Mouse (Mus musculus) 3T3-L1 (cell line): ENCODE measurements around the gene Hist1h4f.
"Not testable (repeated sequence)": the region's sequence is repeated elsewhere in the genome, so short reads cannot be mapped to it uniquely, and the experiment has no call there.

Experiments used
- DNase-seq: peaks from one replicate; pipeline ENCODE4 v3.0.0-alpha.2; 2015; ENCODE audit warnings: low read depth, low spot score

Gene Hist1h4f

GRCm38 (mm10) chr13:23576351-23576881 is 25.0 kb upstream of the Hist1h4f start:
- peak; percentile 67 for DNase-seq

- DNase-seq: not testable (repeated sequence)
Observed at GRCm38 (mm10) chr13:23575864-23576313, 24.4 kb upstream of the Hist1h4f start.

DNA sequence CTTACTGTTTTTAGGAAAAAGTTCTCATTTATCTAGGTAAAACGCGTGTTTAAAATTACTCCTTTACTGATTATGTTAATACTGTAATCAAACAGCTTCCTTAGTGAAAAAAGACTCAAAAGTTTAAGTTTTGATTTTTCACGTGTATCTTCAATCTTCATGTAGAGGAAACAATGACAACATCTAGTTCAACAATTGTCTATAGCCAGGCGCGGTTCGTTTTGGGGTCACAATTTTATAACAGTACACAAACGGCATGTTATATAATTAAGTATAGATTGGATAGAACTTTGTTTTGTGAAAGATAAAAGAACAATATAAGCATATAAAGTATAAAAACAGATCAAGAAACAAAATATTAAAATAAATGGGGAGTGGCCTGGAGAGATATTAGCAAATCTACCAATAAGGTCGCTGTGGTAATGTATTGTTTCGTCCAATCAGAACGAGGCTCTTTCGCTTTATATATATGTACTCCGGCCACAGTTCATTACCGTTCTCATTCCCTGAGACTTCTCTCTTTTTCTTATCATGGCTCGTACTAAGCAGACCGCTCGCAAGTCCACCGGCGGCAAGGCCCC is 23.9 kb upstream of the Hist1h4f start, which contains the start of gene Hist1h3d:
Gene Hist1h3d, plus strand, starts transcription at position 493 of the 581 bp plus-strand sequence.
- peak; percentile 90 for DNase-seq

- DNase-seq: peak; percentile 20
Observed at GRCm38 (mm10) chr13:23574546-23575170, 23.2 kb upstream of the Hist1h4f start.

GRCm38 (mm10) chr13:23573898-23574524 is 22.6 kb upstream of the Hist1h4f start, which contains the start of the genes Hist1h2bf and Hist1h2ad:
Hist1h2bf (minus strand) TSS chr13:23574196.
Hist1h2ad (plus strand) TSS chr13:23574381.
- DNase-seq: peak; percentile 97

- peak; percentile 26 for DNase-seq
Observed at GRCm38 (mm10) chr13:23573034-23573897, 21.8 kb upstream of the Hist1h4f start.

GRCm38 (mm10) chr13:23572218-23573033 is 21.0 kb upstream of the Hist1h4f start:
- peak; percentile 57 for DNase-seq

- peak; percentile 57 for DNase-seq
Observed at GRCm38 (mm10) chr13:23571504-23572217, 20.2 kb upstream of the Hist1h4f start.

DNA sequence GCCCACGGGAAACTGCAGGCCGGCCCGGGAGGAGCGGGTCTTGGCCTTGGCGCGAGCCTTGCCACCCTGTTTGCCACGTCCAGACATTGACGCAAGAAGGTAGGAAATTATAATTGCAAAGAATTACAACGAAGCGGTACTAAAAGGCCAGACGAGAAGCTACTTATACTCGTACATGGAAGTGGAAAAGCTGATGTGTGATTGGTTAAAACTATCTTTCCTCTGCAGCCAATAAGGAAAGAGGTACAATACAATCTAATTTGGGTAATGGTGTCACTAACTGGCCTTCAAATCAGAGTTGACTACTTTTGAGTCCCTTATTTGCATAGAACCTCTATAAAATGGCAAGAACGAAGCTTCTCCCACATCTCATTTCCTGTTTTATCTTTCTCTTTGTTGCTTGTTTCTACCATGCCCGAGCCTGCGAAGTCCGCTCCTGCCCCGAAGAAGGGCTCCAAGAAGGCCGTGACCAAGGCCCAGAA is 19.6 kb upstream of the Hist1h4f start, which contains the start of the genes Hist1h2ae and Hist1h2bg:
Gene Hist1h2ae, minus strand, starts transcription at position 199 of the 482 bp plus-strand sequence.
Gene Hist1h2bg, plus strand, starts transcription at position 375 of the 482 bp plus-strand sequence.
- DNase-seq: peak; percentile 96

DNA sequence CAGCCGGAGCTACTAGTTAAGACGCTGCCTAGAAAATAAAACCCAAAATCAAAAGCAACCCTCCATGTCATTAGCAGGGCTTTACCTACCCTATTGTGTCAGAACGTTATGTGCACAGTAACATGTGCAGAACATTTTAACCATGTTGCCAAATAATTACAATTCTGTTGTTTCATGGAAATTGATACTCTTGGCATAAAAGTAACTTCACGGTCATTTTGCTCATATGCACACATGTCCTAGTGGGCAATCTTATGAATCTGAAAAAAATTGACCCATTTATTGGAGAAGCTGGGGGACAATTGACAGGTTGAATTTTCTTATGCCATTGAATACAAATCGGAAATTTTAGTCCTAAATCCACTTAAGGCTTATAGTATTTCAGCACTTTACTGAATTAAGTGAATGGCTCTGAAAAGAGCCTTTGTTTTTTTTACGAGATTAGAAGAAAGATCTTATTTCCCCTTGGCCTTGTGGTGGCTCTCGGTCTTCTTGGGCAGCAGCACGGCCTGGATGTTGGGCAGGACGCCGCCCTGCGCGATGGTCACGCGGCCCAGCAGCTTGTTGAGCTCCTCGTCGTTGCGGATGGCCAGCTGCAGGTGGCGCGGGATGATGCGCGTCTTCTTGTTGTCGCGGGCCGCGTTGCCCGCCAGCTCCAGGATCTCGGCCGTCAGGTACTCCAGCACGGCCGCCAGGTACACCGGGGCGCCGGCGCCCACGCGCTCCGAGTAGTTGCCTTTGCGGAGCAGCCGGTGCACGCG is 19.0 kb upstream of the Hist1h4f start:
- peak; percentile 61 for DNase-seq

DNA sequence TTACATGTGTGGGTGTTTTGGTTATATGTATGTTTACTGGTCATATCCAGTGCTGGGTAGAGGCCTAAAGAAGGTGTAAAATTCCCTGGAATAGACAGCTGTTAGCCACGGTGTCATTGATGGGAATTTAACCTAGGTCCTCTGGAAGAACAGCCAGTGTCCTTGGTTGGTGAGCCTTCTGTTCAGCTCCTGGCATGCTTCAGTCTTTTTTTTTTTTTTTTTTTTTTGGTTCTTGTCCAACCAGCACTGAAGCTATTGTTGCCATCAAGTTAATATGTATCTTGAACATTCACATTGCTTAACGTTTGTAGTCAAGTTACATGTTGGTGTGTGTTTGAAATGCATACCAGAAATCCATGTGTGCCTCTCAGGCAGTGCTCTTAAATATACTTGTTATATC is 13.0 kb upstream of the Hist1h4f start:
- DNase-seq: peak; percentile 63

GRCm38 (mm10) chr13:23562699-23563462 is 11.4 kb upstream of the Hist1h4f start:
- peak; percentile 90 for DNase-seq

DNA sequence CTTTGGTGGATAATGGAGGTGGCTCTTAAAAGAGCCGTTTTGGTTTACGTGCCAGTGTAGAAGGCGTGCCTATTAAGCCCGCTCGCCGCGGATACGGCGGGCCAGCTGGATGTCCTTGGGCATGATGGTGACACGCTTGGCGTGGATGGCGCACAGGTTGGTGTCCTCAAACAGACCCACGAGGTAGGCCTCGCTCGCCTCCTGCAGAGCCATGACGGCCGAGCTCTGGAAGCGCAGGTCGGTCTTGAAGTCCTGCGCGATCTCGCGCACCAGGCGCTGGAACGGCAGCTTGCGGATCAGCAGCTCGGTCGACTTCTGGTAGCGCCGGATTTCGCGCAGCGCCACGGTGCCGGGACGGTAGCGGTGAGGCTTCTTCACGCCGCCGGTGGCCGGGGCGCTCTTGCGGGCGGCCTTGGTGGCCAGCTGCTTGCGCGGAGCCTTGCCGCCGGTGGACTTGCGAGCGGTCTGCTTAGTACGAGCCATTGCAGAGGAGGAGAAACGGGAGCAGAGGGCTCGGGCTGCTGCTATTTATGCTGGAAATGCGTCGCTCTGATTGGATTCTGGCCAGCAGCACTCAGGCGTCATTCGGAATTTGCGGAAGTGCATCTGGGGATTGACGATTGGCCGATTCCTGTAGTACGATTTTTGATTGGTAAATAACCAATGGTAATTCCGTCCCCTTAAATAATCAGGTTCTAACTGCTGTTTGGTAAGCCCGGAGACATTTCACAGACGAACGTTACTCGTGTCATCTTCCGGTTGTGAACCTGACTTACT is 10.6 kb upstream of the Hist1h4f start, which contains the start of gene Hist1h3e:
Gene Hist1h3e, minus strand, starts transcription at position 487 of the 777 bp plus-strand sequence.
- DNase-seq: peak; percentile 96

- DNase-seq: not testable (repeated sequence)
Observed at GRCm38 (mm10) chr13:23561531-23561882, 10.1 kb upstream of the Hist1h4f start.

DNA sequence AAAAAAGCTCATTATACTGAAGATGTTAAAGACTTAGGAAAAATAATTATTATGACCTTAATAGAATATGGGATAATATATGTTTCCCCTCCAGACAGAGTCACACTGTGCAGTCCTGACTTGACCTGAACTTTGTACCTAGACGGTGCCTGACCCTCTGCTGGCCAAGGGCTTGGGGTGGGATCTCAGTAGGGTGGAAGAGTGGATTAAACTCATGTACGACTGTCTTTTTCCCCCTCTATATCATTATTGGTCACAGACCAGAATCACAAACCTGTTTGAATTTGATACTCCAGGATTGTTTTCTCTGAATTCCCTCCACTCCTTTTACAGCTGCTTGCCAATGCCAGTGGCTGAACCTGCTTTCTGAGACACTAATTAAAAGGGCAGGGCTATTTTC is 9.3 kb upstream of the Hist1h4f start:
- not testable (repeated sequence) for DNase-seq

DNA sequence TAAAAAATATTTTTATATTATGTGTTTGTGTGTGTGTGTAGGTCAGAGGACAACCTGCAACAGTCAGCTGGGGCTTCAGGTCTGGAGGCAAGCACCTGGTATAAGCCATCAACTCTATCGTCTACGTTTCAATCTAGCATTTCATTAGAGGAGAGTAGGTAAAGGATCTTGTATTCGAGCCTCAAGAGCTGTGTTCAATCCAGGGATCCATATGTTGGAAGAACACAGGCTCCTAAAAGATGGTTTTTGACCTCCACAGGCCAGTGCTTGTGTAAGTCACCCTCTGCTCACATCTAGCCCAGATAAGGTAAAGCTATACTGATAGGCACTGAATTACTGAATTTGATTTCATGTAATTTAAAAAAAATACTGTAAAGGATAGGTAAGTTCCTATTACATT is 5.5 kb upstream of the Hist1h4f start:
- no peak for DNase-seq

DNA sequence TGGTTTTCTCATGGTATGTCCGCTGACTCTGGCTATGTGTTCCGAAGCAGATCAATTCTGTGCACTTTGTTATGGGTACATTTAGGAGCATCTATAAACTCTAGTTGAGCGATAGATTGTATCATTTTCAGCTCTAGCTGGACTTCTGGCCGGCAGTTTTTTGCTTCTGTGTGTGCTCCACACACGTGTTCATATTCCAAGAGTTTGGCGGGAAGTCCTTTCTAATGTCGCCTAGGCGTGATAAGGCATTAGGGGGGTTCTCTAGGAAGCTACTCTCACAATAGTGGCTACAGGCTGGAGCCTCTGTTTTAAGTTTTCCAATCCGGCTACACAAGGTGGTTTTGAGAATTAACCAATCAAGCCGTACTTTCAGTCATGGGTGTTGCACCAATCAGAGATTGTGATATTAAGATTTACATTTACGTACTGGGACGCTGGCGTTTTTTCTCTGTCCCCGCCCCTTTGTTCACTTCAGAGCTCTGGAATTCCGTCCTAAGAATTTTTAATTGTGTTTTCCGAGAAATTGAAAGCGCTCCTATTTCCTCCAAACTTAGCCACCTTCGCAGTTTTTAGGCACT is 4.5 kb upstream of the Hist1h4f start:
- DNase-seq: peak; percentile 96
